Mouse (Mus musculus) layer of hippocampus, adult 8-10 months (tissue): ENCODE results near the gene Zyx. TPM values are rescaled to one million over a fixed set of nuclear protein-coding genes. Genes with fewer than 3 reads are reported as not detected.
A peak's percentile ranks its signal among the peaks of the same experiment; 100 is the strongest.

ENCODE experiments used
- DNase-seq, 2 experiments: peaks; one replicate each; pipeline ENCODE4 v3.0.0; 2022; ENCODE audit warnings: low spot score in 2 of 2
- total RNA-seq, 4 experiments: library from RNA; stranded (reverse); gene quantifications; 2 replicates each; pipeline ENCODE4 v1.2.4; 2022

The Zyx gene
- total RNA-seq, 4 experiments from 2014 or later: 36.5 to 52.5 (median 44.5) TPM

DNA sequence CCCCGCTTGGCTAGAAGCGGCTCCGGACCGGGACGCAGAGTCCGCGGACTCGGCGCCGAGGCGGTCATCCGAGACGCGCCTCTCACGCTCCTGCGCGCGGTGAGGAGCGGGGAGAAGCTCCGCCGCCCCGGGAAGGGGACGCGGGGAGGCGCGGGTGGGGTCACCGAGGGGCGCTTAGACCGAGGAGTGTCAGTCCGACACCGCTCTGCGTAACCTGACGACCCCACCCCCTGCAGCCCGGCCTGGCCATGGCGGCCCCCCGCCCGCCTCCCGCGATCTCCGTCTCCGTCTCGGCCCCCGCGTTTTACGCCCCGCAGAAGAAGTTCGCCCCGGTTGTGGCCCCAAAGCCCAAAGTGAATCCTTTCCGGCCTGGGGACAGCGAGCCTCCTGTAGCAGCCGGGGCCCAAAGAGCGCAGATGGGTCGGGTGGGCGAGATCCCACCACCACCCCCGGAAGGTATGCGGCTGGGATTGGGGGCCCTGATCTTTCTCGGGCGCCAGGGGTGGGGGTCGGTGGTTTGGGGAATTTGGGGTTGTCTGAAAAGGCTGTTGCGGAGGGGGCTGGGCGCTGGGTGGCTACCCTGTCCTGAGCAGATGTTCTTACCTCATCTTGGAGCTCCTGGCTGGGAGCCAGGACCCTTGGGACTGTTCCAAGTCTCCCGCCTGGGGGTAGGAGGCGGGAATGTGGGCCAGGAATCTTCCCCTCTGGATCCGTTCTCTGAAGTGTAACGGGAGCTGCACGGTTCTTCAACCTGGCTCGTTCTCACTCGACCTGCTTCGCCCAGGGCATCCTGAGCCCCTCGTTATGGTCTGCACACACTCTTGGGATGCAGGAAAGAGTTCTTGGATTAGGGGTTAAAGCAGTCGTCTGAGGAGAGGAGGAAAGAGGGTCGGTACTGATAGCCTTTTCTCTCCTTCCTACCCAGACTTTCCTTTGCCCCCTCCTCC, 864 bp downstream of the Zyx start:
- peak; percentile 60 to 72 for DNase-seq

GRCm38 (mm10) chr6:42350968-42351775, 1.7 kb downstream of the Zyx start:
- no peak for DNase-seq

DNA sequence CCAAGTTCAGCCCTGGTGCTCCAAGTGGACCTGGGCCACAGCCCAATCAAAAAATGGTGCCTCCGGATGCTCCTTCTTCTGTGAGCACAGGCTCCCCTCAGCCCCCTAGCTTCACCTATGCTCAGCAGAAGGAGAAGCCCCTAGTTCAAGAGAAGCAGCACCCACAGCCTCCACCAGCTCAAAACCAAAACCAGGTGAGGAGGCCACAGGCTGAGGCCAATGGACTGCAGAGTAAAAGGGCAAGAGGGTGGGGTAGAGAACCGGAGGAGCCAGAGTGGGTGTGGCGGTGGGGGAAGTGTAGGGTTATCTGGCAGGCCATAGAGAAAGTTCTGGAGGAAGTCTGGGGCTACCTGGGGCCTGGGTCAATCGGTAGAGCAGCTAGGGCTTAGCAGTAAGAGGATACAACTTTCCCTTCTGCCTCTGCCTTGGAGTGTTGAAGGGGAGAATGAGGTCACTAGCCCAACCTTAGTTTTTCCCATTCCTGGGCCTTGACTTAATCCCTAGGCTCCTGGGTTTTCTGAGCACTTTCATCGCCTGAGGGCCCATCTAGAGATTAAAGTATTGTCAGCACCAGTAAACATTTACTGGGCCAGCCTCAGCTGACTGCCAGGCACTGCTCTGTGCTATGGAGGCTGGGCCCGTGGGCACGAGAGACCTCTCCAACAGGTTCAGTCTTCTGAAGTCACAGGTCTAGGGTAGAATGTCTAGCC, 2.5 kb downstream of the Zyx start:
- DNase-seq: no peak

DNA sequence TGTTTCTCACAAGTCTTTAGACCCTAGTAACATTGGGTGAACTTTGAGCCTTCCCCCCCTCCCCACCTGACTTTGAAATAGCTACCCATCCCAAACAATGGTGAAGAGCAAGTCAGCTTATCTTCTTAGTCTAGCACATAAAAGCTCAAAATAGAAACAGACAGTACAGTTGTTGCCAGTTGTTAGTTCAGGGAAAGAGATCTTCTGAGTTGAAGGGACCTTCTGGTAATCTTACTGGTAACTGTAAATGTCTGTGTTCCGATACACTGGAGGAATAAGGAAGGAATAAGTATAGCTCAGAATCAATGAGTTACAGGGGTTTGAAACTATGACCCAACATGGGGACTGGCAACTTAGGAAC, 3.0 kb downstream of the Zyx start:
- DNase-seq: no peak

- DNase-seq: no peak
Measured at GRCm38 (mm10) chr6:42353180-42353579, 3.8 kb downstream of the Zyx start.

- no peak for DNase-seq
Measured at GRCm38 (mm10) chr6:42354076-42355019, 4.9 kb downstream of the Zyx start.

DNA sequence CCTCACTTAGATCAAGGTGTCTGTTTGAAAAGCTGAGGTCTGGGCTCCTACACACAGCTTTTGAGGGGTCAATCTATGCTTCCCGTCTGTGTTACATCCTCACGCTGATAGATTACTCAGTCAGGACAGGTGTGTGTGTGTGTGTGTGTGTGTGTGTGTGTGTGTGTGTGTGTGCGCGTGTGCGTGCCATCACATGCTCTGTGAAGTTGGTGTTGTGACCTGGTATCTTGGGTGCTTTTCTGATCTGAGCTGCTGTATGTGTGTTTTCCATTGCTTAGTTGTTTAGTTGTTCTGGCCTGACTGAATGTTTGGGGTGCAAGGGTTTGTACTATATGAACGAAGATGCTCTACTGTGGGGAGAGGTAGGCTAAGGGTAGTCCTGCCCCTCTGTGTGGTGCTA, 5.9 kb downstream of the Zyx start:
- DNase-seq: no peak

- no peak for DNase-seq
Measured at GRCm38 (mm10) chr6:42355794-42356600, 6.6 kb downstream of the Zyx start.

DNA sequence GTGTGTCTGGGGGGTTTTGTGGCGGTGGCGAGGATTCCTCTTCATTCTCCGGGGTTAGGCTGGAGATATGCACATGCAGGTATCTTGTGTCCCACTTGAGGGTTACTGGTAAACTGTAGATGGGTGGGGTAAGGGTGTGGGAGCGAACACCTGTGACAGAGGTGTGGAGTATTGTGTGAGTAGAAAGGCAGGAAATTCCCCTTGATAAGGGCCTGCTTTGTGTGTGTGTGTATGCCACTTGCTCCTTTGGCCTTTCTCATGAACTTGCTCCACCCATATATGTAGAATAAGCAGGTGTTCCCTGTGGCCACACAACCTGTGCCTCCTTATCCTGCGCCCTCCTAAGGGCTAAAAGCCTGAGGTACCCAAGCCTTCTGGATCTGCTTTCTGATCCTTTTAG, 7.5 kb downstream of the Zyx start:
- DNase-seq: no peak

- DNase-seq: no peak
Measured at GRCm38 (mm10) chr6:42357901-42358300, 8.5 kb downstream of the Zyx start.

DNA sequence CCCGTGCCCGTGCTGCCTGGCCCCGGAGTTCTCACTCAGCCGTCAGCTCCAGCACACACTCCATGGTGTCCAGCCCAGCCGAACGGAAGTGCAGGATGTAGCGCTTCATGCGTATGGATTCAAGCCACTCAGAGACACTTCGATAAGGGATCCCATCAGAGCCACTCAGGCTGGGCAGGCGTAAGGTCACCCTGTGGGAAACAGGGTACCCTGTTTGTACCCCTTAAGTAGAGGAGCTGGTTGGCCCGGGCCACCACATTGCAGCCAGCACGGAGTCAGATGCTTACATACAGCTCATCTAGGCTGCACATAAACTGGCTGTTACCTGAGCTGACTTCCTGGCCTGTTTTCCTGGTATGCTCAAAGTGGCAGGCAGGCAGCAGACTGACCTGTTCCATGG, 9.5 kb downstream of the Zyx start:
- DNase-seq: no peak

GRCm38 (mm10) chr6:42359364-42360147, 10.1 kb downstream of the Zyx start:
- DNase-seq: no peak

- no peak for DNase-seq
Measured at GRCm38 (mm10) chr6:42360231-42360840, 10.9 kb downstream of the Zyx start.

- no peak for DNase-seq
Measured at GRCm38 (mm10) chr6:42361041-42361895, 11.8 kb downstream of the Zyx start.

DNA sequence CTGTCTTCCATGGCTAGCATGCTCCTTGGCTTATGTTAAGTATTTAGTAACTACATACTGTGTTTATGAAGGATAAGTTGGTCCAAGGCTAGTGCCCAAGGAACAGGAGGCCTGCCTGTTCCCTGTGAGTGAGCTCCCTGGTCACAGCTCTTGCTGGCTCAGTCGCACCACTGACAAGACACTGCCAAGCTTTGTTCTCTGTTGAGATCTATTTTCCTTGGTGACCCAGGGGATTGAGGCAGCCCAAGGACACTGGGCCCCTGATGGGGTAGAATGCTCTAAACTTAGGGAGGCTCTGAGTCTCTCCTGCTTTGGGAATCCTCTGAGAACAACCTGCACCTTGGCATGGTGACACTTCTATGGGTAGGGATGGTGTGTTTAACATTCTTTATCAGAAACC, 12.6 kb downstream of the Zyx start:
- no peak for DNase-seq

DNA sequence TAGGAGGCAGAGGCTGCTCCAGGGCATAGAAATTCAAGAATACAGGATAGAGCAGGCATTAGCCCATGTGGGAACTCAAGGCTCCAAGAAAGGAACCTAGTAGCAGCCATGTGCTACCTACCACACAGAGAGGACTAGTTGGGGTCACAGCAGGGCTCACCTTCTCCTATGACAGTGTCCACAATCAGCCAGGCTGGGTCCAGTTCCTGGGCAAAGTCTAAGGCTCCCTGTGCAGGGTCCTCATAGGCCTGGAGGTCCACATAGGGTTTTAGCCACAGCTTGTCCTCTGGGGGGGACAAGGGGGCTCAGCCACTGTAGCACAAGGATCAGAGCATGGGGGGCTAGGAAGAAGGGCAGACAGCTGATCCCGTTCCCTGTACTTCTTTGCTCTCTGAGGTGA, 13.1 kb downstream of the Zyx start:
- DNase-seq: no peak

GRCm38 (mm10) chr6:42362974-42363373, 13.5 kb downstream of the Zyx start:
- no peak for DNase-seq

DNA sequence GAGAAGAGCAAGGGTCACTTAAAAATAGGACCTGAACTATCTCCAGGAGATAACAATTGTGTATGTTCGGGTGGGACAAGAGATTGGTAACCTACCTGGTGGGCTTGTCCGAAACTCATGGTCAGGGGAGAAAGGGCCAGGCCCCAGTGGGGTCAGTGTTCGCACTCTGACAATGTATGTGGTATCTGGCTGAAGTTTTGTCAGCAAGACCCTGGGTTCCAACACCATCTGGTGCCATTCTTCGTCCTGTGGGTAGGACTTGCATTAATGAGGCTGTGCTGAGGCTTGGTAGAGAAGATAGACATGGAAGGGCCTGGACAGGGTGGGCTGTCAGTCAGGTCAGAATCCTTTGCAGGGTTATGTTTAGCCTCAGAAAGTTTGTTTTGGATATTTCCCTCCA, 14.6 kb downstream of the Zyx start:
- no peak for DNase-seq
